ENCODE assay signal across 15 mouse cellular contexts in genomic region chr2:6442302-6442701, GRCm38 (mm10).
DNase-seq lines count a peak whose midpoint lies in the region; ATAC-seq and TF ChIP-seq lines count a peak whose summit lies in the region.
"Had no signal": no experiment of that assay in that cellular context is flagged by ENCODE, and none has a peak within 500 bp of the region (broad histone marks: within the 10 kb centered on the region; RNA-seq: fewer than 3 reads in every experiment).

No protein-coding gene starts in this region.

- peak overlapping the region; percentile 58 for H3K4me2 ChIP-seq in liver, embryonic 15.5 days
- H3K4me2 ChIP-seq: hindbrain, embryonic 15.5 days had no signal

- no peak for TF ChIP-seq EP300 in heart, adult 2 months (IDR thresholded peaks at IDR 0.05; ENCODE audit: insufficient read depth, low read depth, low read length)

- peak; percentile 9; the same call in 1 of the 2 replicates for ATAC-seq in erythroblast, adult 5-6 weeks (replicated peaks; ENCODE audit: low FRiP score, poor library complexity, severe bottlenecking)
- peak; percentile 33 for ATAC-seq in liver, embryonic 15.5 days (ENCODE audit: insufficient read depth)
- ATAC-seq in neutrophil, adult 5-6 weeks (ENCODE audit: extremely low read depth, insufficient number of reproducible peaks, low FRiP score, poor library complexity, severe bottlenecking): peak; percentile 48
- ATAC-seq: activated CD4-positive, CD25-positive, alpha-beta regulatory T cell, adult 4 months had no signal

- peak; percentile 59 for DNase-seq in heart, adult 11 months
- DNase-seq in heart, adult 2 months: no peak
- no peak for DNase-seq in right cerebral cortex, postnatal 36 days (ENCODE audit: low spot score in 2 of 2)
- no peak for DNase-seq in kidney, adult 18-20 months
- no peak for DNase-seq in left cerebral cortex, adult 2 months (ENCODE audit: extremely low spot score in 1 of 2, low spot score in 2 of 2)
- DNase-seq: adrenal gland, postnatal 25 days; cerebellum, postnatal 14 days; heart, postnatal 14 days had no signal

- TF ChIP-seq CTCF in heart, adult 2 months (IDR thresholded peaks at IDR 0.05): no peak
- TF ChIP-seq CTCF in left cerebral cortex, adult 2 months (IDR thresholded peaks at IDR 0.05): no peak

- H3K4me1 ChIP-seq in heart, adult 2 months (ENCODE audit: control insufficient read depth, insufficient read depth, low read length): no peaks in the 10 kb centered on the region
- peaks cover 42% of the 10 kb centered on the region for H3K4me1 ChIP-seq in liver, embryonic 15.5 days (replicated peaks)
- H3K4me1 ChIP-seq: hindbrain, embryonic 15.5 days had no signal

- H3K36me3 ChIP-seq in heart, adult 2 months (ENCODE audit: control insufficient read depth, insufficient read depth, low read length): no peaks in the 10 kb centered on the region
- peaks cover 27% of the 10 kb centered on the region for H3K36me3 ChIP-seq in liver, embryonic 15.5 days (replicated peaks)

- H3K27ac ChIP-seq in heart, adult 2 months: no peak overlapping the region
- H3K27ac ChIP-seq in liver, embryonic 15.5 days (replicated peaks): peak overlapping the region; percentile 70; the same call in 1 of the 2 replicates
- H3K27ac ChIP-seq in left cerebral cortex, adult 2 months: no peak overlapping the region
- H3K27ac ChIP-seq: heart, embryonic 10.5 days; hindbrain, embryonic 15.5 days had no signal

- H3K9me3 ChIP-seq in liver, embryonic 15.5 days (replicated peaks): no peaks in the 10 kb centered on the region
- H3K9me3 ChIP-seq: heart, embryonic 10.5 days; hindbrain, embryonic 15.5 days had no signal

- no peak overlapping the region for H3K9ac ChIP-seq in heart, adult 2 months (ENCODE audit: low read depth, low read length)
- H3K9ac ChIP-seq in liver, embryonic 15.5 days: peak overlapping the region; percentile 45; the same call in 1 of the 2 replicates
- H3K9ac ChIP-seq: hindbrain, embryonic 15.5 days had no signal

- intact Hi-C loops in heart, adult 2 months (cut with DNase I): no loop called here
- intact Hi-C loops in left cerebral cortex, adult 2 months (cut with DNase I): no loop called here

- H3K27me3 ChIP-seq in heart, adult 2 months (ENCODE audit: control insufficient read depth, insufficient read depth, low read length): no peaks in the 10 kb centered on the region
- H3K27me3 ChIP-seq in liver, embryonic 15.5 days: no peaks in the 10 kb centered on the region
- H3K27me3 ChIP-seq: hindbrain, embryonic 15.5 days had no signal

- H3K4me3 ChIP-seq in heart, adult 2 months: no peak overlapping the region
- peak overlapping the region; percentile 29 for H3K4me3 ChIP-seq in liver, embryonic 15.5 days (replicated peaks)
- H3K4me3 ChIP-seq in left cerebral cortex, adult 2 months: no peak overlapping the region
- H3K4me3 ChIP-seq: heart, embryonic 10.5 days; hindbrain, embryonic 15.5 days; myocyte had no signal

- H3K79me2 ChIP-seq in heart, adult 2 months (replicated peaks; ENCODE audit: control insufficient read depth, insufficient read depth, low read length): no peaks in the 10 kb centered on the region

- WGBS in heart, adult 2 months: 76% methylated on average over 10 of the region's 10 CpGs
- WGBS in liver, embryonic 15.5 days (ENCODE audit: insufficient replicate concordance): 8% methylated on average over 10 of the region's 10 CpGs

- no peak for TF ChIP-seq POLR2A in heart, adult 2 months (IDR thresholded peaks at IDR 0.05; ENCODE audit: insufficient read depth, low read depth, low read length)
